Mouse (Mus musculus): ENCODE measurements at regions not wholly inside any gene's neighbourhood (a gene's known extent, or its start where the extent isn't known, plus 50 kb on each side); places are given as distances from the start of the nearest gene placed in this dataset.
"Not testable (repeated sequence)": the region's sequence is repeated elsewhere in the genome, so short reads cannot be mapped to it uniquely, and the experiment has no call there.

- Histone ChIP-seq H3K27ac (ENCODE audit: low read depth, low read length) (no peak overlapping the region), H3K36me3 (ENCODE audit: control insufficient read depth, insufficient read depth, low read length) (no peaks in the 10 kb centered on the region), H3K4me2 (ENCODE audit: low read length) (no peak overlapping the region), H3K4me3 (ENCODE audit: low read depth, low read length) (no peak overlapping the region), H3K27me3 (replicated peaks; ENCODE audit: control insufficient read depth, insufficient read depth, low read length) (no peaks in the 10 kb centered on the region), H3K4me1 (ENCODE audit: control insufficient read depth, insufficient read depth, low read length) (no peaks in the 10 kb centered on the region), H3K9ac (ENCODE audit: low read length) (no peak overlapping the region), H3K9me3 (replicated peaks; ENCODE audit: control insufficient read depth, low read length) (no peaks in the 10 kb centered on the region)
- 77% methylated on average over 4 of the region's 4 CpGs for WGBS
- DNase-seq (ENCODE audit: low spot score): no peak
- no peak for ATAC-seq
Observed at GRCm38 (mm10) chr12:8438638-8439037, 61.2 kb downstream of the Rhob start.

- Histone ChIP-seq H3K4me1 (ENCODE audit: control insufficient read depth, insufficient read depth, low read length) (peaks cover 9% of the 10 kb centered on the region), H3K4me3 (ENCODE audit: low read depth, low read length) (no peak overlapping the region), H3K27ac (ENCODE audit: low read depth, low read length) (no peak overlapping the region), H3K9ac (ENCODE audit: low read length) (no peak overlapping the region), H3K9me3 (replicated peaks; ENCODE audit: control insufficient read depth, low read length) (no peaks in the 10 kb centered on the region), H3K4me2 (ENCODE audit: low read length) (no peak overlapping the region), H3K27me3 (replicated peaks; ENCODE audit: control insufficient read depth, insufficient read depth, low read length) (no peaks in the 10 kb centered on the region), H3K36me3 (ENCODE audit: control insufficient read depth, insufficient read depth, low read length) (no peaks in the 10 kb centered on the region)
- DNase-seq (ENCODE audit: low spot score) (no peak), ATAC-seq (no peak)
- WGBS: 68% methylated on average over 6 of the region's 6 CpGs
Observed at GRCm38 (mm10) chr12:8436976-8437580, 62.7 kb downstream of the Rhob start.

GRCm38 (mm10) chr12:8436553-8436952 lies 63.3 kb downstream of the Rhob start:
- no peak for ATAC-seq

GRCm38 (mm10) chr12:8435651-8436348 lies 64.0 kb downstream of the Rhob start:
- not testable (repeated sequence) for H3K27me3 ChIP-seq (replicated peaks; ENCODE audit: control insufficient read depth, insufficient read depth, low read length)

More at GRCm38 (mm10) chr12:8436553-8436952, 63.3 kb downstream of the Rhob start:
- H3K9ac ChIP-seq (ENCODE audit: low read length): no peak overlapping the region
- no peak for DNase-seq (ENCODE audit: low spot score)
- 78% methylated on average over 5 of the region's 5 CpGs for WGBS
- H3K27me3 ChIP-seq (replicated peaks; ENCODE audit: control insufficient read depth, insufficient read depth, low read length): no peaks in the 10 kb centered on the region
- H3K4me2 ChIP-seq (ENCODE audit: low read length): no peak overlapping the region
- no peaks in the 10 kb centered on the region for H3K9me3 ChIP-seq (replicated peaks; ENCODE audit: control insufficient read depth, low read length)
- no peak overlapping the region for H3K4me3 ChIP-seq (ENCODE audit: low read depth, low read length)
- peaks cover 11% of the 10 kb centered on the region for H3K4me1 ChIP-seq (ENCODE audit: control insufficient read depth, insufficient read depth, low read length)
- H3K36me3 ChIP-seq (ENCODE audit: control insufficient read depth, insufficient read depth, low read length): no peaks in the 10 kb centered on the region
- no peak overlapping the region for H3K27ac ChIP-seq (ENCODE audit: low read depth, low read length)

DNA sequence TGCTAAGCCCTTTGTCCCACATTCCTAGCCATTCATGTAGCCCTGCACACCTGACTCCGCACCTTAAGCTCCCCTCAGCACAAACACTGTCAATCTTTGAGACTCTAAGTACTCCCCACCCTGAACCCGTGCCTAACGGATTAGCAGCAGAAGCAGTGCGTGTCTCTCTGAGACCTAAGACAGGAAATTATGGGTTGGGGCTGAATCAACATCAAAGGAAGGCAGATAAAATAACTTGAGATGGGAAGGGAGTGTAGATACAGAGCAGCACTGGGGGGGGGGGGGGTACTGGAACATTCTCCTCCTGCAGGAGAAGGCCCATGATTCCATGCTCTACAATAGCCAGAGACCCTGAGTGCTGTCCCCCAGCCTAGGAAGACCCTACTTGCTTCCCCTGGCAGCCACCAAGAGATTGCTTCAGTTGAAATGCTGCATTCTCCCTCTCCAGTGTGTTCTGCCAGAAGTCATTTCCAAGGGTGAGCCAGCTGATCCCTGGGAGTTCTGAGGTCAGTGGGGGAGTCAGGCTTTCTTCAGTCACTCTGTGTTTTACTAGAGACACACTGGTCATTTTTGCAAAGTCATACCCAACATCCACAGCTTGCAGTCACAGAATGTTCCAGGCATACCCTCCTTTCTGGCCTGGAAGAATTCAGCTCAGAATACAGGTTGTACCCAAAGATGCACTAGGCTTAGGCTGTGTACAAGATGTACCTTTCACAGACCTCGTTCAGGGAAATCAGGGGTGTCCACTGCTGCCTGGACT lies 71.4 kb downstream of the Rhob start:
- Histone ChIP-seq H3K4me2 (ENCODE audit: low read length) (no peak overlapping the region), H3K4me3 (ENCODE audit: low read depth, low read length) (no peak overlapping the region), H3K9me3 (replicated peaks; ENCODE audit: control insufficient read depth, low read length) (no peaks in the 10 kb centered on the region), H3K36me3 (ENCODE audit: control insufficient read depth, insufficient read depth, low read length) (no peaks in the 10 kb centered on the region), H3K27me3 (replicated peaks; ENCODE audit: control insufficient read depth, insufficient read depth, low read length) (no peaks in the 10 kb centered on the region), H3K4me1 (ENCODE audit: control insufficient read depth, insufficient read depth, low read length) (peaks cover 11% of the 10 kb centered on the region), H3K9ac (ENCODE audit: low read length) (no peak overlapping the region), H3K27ac (ENCODE audit: low read depth, low read length) (no peak overlapping the region)
- ATAC-seq (no peak), DNase-seq (ENCODE audit: low spot score) (no peak)
- WGBS: 76% methylated on average over 5 of the region's 5 CpGs

More at GRCm38 (mm10) chr12:8435651-8436348, 64.0 kb downstream of the Rhob start:
- WGBS: 81% methylated on average over 3 of the region's 3 CpGs
- H3K4me2 ChIP-seq (ENCODE audit: low read length); DNase-seq (ENCODE audit: low spot score); H3K27ac ChIP-seq (ENCODE audit: low read depth, low read length); H3K9ac ChIP-seq (ENCODE audit: low read length); H3K4me3 ChIP-seq (ENCODE audit: low read depth, low read length); H3K36me3 ChIP-seq (ENCODE audit: control insufficient read depth, insufficient read depth, low read length); ATAC-seq; H3K9me3 ChIP-seq (replicated peaks; ENCODE audit: control insufficient read depth, low read length): not testable (repeated sequence)
- peaks cover 11% of the 10 kb centered on the region for H3K4me1 ChIP-seq (ENCODE audit: control insufficient read depth, insufficient read depth, low read length)

DNA sequence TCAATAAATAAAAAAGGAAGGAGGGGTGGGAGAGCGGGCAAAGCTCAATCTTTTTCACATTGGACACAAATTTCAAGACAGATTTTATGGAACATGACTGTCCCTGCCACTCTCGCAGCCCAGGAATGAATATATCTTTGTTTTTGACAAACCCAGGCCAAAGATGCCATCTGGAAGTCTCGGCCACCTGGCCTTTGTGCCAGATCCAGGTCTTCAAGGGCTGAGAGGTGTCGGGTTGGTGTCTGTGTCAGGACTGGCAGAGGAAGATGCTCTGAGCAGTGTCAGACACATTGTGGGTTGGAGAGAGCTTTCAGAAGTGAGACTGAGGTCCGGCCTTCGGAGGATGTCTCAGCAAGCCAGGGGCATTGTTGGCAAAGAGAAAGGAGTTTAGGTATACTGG lies 75.3 kb downstream of the Rhob start:
- no peaks in the 10 kb centered on the region for H3K36me3 ChIP-seq (ENCODE audit: control insufficient read depth, insufficient read depth, low read length)
- no peak overlapping the region for H3K4me3 ChIP-seq (ENCODE audit: low read depth, low read length)
- ATAC-seq: no peak
- no peaks in the 10 kb centered on the region for H3K4me1 ChIP-seq (ENCODE audit: control insufficient read depth, insufficient read depth, low read length)
- H3K9ac ChIP-seq (ENCODE audit: low read length): no peak overlapping the region
- no peaks in the 10 kb centered on the region for H3K27me3 ChIP-seq (replicated peaks; ENCODE audit: control insufficient read depth, insufficient read depth, low read length)
- WGBS: 92% methylated on average over 6 of the region's 6 CpGs
- no peak for DNase-seq (ENCODE audit: low spot score)
- H3K9me3 ChIP-seq (replicated peaks; ENCODE audit: control insufficient read depth, low read length): no peaks in the 10 kb centered on the region
- no peak overlapping the region for H3K27ac ChIP-seq (ENCODE audit: low read depth, low read length)
- H3K4me2 ChIP-seq (ENCODE audit: low read length): no peak overlapping the region

DNA sequence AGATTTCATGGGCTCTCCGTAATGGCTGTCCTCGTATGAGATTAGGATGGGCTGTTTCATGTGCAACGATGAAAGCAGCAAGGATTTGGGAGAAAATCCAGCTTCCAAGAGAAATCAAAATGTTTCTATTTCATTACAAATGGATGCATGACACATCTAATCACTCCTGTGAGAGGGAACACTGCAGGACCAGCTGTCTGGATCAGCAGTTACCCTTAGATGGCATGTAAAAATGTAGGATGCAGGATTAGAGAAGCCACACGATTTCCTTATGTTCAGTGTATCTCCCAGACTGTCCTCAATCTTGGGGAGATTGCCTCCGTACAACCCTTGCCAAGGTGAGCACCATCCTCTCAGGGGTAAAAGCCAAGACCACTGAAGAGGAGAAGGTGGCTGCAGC lies 77.1 kb downstream of the Rhob start:
- H3K27ac ChIP-seq (ENCODE audit: low read depth, low read length): no peak overlapping the region
- no peaks in the 10 kb centered on the region for H3K27me3 ChIP-seq (replicated peaks; ENCODE audit: control insufficient read depth, insufficient read depth, low read length)
- no peak for ATAC-seq
- H3K4me2 ChIP-seq (ENCODE audit: low read length): no peak overlapping the region
- no peaks in the 10 kb centered on the region for H3K36me3 ChIP-seq (ENCODE audit: control insufficient read depth, insufficient read depth, low read length)
- H3K9me3 ChIP-seq (replicated peaks; ENCODE audit: control insufficient read depth, low read length): no peaks in the 10 kb centered on the region
- 76% methylated on average over 5 of the region's 5 CpGs for WGBS
- no peak for DNase-seq (ENCODE audit: low spot score)
- no peaks in the 10 kb centered on the region for H3K4me1 ChIP-seq (ENCODE audit: control insufficient read depth, insufficient read depth, low read length)
- H3K9ac ChIP-seq (ENCODE audit: low read length): no peak overlapping the region
- H3K4me3 ChIP-seq (ENCODE audit: low read depth, low read length): no peak overlapping the region

DNA sequence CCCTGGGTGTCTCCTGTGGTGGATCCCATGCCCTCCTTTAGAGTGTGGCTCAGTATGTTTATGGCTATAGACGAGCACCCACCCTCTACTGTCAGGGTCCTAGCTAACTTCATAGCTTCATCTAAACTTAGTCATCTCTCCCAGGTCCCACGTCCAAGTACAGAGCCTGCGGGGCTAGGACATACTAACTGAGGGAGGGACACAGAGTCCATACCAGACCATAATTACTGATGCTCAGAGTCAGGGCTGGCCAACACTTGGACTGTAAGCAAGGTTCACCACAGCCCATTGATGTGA lies 78.6 kb downstream of the Rhob start:
- Histone ChIP-seq H3K4me3 (ENCODE audit: low read depth, low read length) (no peak overlapping the region), H3K9me3 (replicated peaks; ENCODE audit: control insufficient read depth, low read length) (no peaks in the 10 kb centered on the region), H3K36me3 (ENCODE audit: control insufficient read depth, insufficient read depth, low read length) (no peaks in the 10 kb centered on the region), H3K9ac (ENCODE audit: low read length) (no peak overlapping the region), H3K27me3 (replicated peaks; ENCODE audit: control insufficient read depth, insufficient read depth, low read length) (no peaks in the 10 kb centered on the region), H3K4me1 (ENCODE audit: control insufficient read depth, insufficient read depth, low read length) (no peaks in the 10 kb centered on the region), H3K4me2 (ENCODE audit: low read length) (no peak overlapping the region), H3K27ac (ENCODE audit: low read depth, low read length) (no peak overlapping the region)
- 90% methylated on average over 3 of the region's 3 CpGs for WGBS
- DNase-seq (ENCODE audit: low spot score): no peak
- no peak for ATAC-seq
